Mouse (Mus musculus) MN1 (cell line): ENCODE results near the gene Zcchc10.
"Not testable (repeated sequence)": the region's sequence is repeated elsewhere in the genome, so short reads cannot be mapped to it uniquely, and the experiment has no call there.

Experiments
- DNase-seq: peaks from one replicate; pipeline ENCODE4 v3.0.0-alpha.2; 2016; ENCODE audit warnings: low spot score

The Zcchc10 gene

GRCm38 (mm10) chr11:53324512-53324968 lies at the start of gene Zcchc10:
TSS of gene Zcchc10 (plus strand) at chr11:53324679.
- DNase-seq, result peak; percentile 94

- DNase-seq, result peak; percentile 48
These were observed 49.1 kb upstream of the Zcchc10 start for GRCm38 (mm10) chr11:53275358-53275757.

GRCm38 (mm10) chr11:53278411-53278810 lies 46.1 kb upstream of the Zcchc10 start:
- no peak for DNase-seq

GRCm38 (mm10) chr11:53285885-53286284 lies 38.6 kb upstream of the Zcchc10 start:
- DNase-seq, result no peak

GRCm38 (mm10) chr11:53290187-53290586 lies 34.3 kb upstream of the Zcchc10 start:
- DNase-seq, result not testable (repeated sequence)

- DNase-seq, result no peak
These were observed 33.6 kb upstream of the Zcchc10 start for GRCm38 (mm10) chr11:53290871-53291270.

GRCm38 (mm10) chr11:53294441-53294840 lies 30.0 kb upstream of the Zcchc10 start:
- no peak for DNase-seq

GRCm38 (mm10) chr11:53296880-53297279 lies 27.6 kb upstream of the Zcchc10 start:
- DNase-seq, result no peak

- no peak for DNase-seq
These were observed 26.3 kb upstream of the Zcchc10 start for GRCm38 (mm10) chr11:53297947-53298860.

GRCm38 (mm10) chr11:53299551-53300329 lies 24.7 kb upstream of the Zcchc10 start:
- peak; percentile 78 for DNase-seq

- DNase-seq, result peak; percentile 100
These were observed 23.9 kb upstream of the Zcchc10 start, which contains the start of gene Hspa4 for GRCm38 (mm10) chr11:53300330-53301166. TSS of gene Hspa4 (minus strand) at chr11:53300457.

- no peak for DNase-seq
These were observed 23.3 kb upstream of the Zcchc10 start for GRCm38 (mm10) chr11:53301167-53301515.

GRCm38 (mm10) chr11:53304044-53304840 lies 20.2 kb upstream of the Zcchc10 start:
- DNase-seq, result no peak

- no peak for DNase-seq
These were observed 17.5 kb upstream of the Zcchc10 start for GRCm38 (mm10) chr11:53306965-53307364.

- no peak for DNase-seq
These were observed 16.9 kb upstream of the Zcchc10 start for GRCm38 (mm10) chr11:53307558-53308065.

- peak; percentile 45 for DNase-seq
These were observed 16.1 kb upstream of the Zcchc10 start for GRCm38 (mm10) chr11:53308251-53308864.

GRCm38 (mm10) chr11:53308884-53309310 lies 15.6 kb upstream of the Zcchc10 start:
- peak; percentile 72 for DNase-seq

GRCm38 (mm10) chr11:53311385-53311784 lies 13.1 kb upstream of the Zcchc10 start:
- no peak for DNase-seq

GRCm38 (mm10) chr11:53312823-53313222 lies 11.7 kb upstream of the Zcchc10 start:
- DNase-seq, result not testable (repeated sequence)

GRCm38 (mm10) chr11:53314770-53315173 lies 9.7 kb upstream of the Zcchc10 start:
- no peak for DNase-seq
